Mouse (Mus musculus) left cerebral cortex, adult 18-20 months (tissue): ENCODE data around the gene Srpx2. TPM values are rescaled to one million over a fixed set of nuclear protein-coding genes. Genes with fewer than 3 reads are reported as not detected.

Experiments used
- DNase-seq, 2 experiments: peaks; one replicate each; pipeline ENCODE4 v3.0.0; 2021 to 2022; ENCODE audit warnings: low spot score in 2 of 2, mixed read lengths in 1 of 2
- long read RNA-seq, 2 experiments: library from polyadenylated mRNA; stranded (forward); transcript quantifications; one replicate each; pipeline ENCODE4 v2.0.0; 2021
- total RNA-seq, 2 experiments: library from RNA; stranded (reverse); gene quantifications; 2 replicates each; pipeline ENCODE4 v1.2.3; 2021

The Srpx2 gene
- 1 to 10 TPM; 1.1 to 1.4 TPM for total RNA-seq
- long read RNA-seq, experiment 1, partial matches to known transcripts: 0 of 1 reads
- long read RNA-seq, experiment 1, other reads (novel, unspliced or antisense): 0 of 1 reads
- long read RNA-seq, experiment 2: 0 reads

DNA sequence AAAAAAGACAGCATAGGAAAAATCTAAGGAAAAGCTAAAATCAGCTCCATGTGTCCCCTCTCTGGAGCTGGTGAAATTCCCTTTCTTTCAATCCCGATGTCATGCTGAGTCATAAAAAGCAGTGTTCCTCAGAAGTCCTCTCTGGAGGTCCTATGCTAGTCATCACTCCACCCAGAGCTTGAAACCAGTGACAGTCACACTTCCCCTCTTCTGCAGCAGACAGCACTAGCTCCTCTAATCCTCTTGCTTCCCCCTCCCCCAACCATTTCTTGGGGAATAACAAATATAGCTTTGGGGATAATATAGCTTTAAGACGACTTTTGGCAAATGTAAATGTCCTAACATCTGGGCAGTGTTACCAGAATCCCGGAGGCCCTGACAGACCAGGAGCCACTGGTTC lies at the start of gene Srpx2:
Gene Srpx2 (plus strand): TSS at position 166 of the 400 bp plus-strand sequence.
- no peak for DNase-seq

DNA sequence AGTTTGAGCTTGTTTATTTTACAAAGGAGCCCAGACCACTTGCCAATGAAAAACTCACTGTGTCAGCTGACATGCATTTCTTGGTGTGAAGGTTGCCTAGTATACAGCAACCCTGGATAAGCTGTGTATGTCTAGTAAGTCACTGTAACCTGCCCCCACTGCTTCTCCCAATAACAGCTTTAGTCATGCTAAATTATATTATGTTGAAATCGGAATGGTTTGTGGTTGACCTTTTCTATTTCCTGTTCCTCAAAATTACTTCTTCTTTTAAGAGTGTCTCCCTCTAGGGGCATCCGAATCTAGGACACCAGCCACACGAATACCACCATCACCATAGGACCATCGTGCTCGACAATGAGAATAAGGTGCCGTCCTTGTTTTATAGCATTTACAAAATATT lies 38.5 kb upstream of the Srpx2 start:
- no peak for DNase-seq

DNA sequence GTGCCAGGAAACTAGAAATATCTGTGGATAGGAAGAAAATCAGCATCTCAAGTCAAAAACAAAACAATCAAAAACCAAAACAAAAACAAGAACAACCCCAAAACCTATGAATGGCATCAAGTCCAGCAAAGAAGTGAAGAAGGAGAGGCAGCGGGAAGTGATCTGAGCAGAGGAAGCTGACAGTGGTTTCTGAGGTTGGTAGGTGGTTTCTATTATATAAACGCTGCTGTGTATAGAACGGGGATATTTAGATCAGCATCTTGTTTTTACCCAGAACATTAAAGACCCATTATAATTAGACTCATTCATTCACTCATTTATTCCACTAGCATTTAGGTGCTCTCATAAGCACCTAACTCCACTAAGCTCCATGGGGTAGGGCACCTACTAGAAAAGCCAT lies 20.9 kb upstream of the Srpx2 start:
- DNase-seq: no peak

DNA sequence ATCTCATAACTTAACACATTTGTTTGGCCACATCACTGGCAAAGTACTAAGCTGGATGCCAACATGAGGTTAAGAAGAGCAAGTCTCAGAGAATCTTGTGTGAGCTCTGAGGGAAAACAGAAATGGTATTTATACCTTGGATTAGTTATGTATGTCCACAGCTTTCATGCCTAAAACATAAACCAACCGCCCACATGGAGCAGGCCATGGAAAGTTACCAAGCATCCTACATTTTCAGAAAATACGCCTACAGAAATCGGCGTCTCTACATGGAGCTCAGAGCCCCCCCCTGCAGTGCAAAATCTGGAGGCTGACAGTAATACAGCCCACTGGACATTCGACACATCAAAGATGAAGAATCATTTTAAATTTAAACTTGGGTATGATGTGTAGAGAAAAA lies 20.1 kb upstream of the Srpx2 start:
- DNase-seq: peak; percentile 2 to 9

DNA sequence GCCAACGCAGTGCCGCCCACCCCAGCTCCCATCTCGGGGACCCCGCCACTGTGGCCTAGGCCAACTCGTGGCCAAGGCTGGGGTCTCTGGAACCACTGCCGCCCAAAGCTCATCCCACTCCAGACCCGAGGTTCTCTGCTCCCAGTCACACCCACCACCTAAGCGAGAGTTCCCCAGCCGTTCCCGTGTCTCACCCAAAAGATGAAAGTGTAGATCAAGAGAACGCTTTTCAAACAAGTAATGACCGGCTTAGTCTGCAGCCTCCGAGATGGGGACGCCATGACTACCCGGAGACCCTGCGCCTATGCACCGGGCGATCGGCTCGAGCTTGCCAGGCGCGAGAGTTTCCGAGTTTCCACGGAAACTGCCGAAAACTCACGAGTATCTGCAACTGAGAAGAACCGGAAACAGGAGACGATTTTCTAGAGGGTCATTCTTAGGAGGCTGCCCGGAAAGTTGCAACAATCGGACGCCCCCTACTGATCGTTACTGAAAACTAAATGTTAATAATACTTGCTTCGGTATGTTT lies 10.1 kb upstream of the Srpx2 start, which contains the start of gene Tspan6:
Gene Tspan6 (minus strand): TSS at position 416 of the 529 bp plus-strand sequence.
- DNase-seq: peak; percentile 79 to 81

DNA sequence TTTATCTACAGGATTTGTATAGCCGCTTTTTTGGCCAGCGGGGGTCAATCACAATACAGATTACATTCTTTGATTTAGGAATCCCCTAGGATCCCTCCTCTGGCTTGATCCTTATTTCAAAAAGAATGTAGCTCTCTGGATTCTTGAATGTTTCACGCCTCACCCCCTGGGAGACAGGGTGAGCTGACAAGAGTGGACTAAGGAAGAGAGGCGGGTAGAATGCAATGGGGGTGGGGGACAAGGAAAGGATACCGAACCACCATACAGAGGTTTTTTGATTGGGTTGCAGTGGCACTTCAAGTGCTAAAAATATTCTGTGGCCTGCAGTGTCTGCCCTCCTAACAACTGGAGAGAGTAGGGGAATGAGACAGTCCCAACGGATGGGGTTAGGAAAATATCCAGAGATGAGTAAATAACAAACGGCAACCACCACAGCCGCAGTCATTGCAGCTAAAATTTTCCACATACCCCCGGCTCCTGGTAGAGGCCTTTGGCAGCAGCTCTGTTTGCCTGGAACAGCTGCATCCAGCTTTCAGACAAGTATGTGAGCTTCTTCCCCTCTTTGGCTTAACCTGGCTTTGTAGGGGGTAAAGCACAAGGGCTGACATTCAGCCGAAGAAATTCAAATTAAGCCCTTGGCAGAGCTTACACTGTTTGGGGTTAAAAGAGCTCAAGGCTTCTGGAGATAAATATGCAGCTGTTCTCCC lies 3.3 kb downstream of the Srpx2 start:
- no peak for DNase-seq

DNA sequence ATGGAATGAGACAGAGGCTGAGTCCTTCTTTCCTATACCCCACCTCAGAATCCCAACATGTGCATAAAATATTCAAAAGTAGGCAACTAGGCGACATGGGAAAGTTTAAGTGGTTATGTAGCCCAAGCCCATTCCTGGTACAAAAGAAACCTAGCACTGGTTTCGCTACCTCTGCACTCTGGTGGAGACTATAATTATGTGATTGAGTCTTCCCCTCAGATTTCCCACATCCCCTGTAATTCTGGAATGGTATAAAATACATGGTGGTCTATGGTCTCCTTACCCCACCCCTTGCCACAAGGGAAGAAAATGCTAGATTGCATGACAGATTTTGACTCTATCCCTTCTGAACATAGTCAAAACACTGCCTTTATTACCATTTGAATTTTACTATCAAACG lies 4.8 kb downstream of the Srpx2 start:
- no peak for DNase-seq

DNA sequence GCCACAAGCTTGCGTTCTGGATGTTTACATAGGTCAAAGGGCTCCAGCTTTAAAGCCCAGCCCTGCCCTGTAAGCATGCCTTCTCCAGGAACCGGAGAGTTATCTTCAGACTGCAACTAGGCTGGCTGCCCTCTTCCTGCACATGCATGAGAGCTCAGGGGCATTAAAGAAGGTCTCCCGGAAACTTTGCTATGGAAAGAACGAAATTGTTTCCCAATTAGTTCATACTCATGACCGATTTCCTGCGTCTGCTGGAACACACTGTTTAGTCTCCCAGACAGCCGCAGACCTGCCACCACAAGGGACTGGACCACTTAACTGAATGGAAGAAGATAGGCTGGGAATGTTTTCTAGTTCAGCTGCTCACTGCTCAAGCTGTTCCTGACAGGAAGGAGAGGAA lies 6.0 kb downstream of the Srpx2 start:
- DNase-seq: no peak

DNA sequence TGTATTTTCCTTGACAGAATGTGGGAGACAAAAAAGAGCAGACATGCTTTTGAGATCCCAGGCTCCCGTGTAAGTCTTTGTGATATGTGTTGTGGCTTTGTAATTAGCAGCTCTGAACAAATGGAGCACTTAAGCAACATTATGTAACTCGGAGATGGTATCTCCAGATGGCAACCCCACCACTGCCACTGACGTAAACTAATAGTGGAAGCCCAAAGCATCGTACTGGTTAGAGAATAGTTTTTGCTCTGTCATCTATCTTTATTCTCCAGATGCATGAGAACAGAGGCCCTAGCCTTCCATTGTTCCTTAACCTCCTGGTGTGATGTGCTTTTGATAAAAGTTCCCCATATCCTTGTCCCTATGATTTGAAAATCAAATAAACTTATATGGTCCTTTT lies 13.0 kb downstream of the Srpx2 start:
- DNase-seq: no peak

DNA sequence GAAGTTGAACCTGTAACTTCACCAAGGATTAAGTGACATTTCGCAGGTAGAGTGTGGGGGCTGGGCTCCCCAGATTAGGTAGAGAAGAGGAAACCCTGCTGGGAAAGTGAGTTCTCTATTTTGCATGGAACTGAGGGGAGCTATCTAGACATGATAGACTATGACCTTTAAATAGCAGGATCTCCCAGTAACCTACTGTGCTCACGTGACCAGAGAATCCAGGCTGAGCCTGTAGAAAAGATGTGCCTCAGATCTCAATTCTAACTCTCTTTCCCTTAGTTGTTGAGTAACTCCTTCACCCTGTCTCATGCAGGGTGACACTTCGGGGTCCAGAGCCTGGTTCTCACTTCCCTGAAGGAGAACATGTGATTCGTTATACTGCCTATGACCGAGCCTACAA lies 18.5 kb downstream of the Srpx2 start:
- DNase-seq: no peak

DNA sequence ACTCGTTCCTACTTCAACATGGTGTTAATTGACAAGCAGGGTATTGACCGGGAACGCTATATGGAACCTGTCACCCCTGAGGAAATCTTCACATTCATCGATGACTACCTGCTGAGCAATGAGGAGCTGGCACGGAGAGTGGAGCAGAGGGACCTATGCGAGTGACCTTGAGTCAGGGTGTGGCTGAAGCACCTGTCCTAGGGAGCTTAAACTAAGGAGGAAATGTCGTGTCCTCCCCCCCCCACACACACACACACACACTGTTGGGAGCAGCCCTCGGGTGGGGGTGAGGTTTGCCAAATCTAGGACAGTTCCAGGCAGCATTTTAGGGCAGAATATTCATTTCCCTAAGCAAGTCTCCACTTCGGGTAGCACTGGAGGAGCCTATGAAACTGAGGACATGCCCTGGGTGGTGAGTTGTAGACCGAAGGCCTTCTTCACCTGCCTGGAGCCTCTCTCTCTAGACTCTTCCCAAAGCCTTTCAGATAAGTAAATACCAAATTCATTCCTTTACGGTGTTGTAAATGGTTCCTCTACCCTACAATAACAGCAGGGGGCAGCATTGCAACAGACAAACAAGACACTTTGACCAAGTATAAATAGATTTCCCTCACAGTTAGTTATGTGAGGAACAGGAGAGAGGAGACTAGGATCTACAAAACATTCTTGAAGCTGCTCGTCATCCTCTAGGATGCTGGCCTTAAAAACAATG lies 23.2 kb downstream of the Srpx2 start:
- DNase-seq: peak; percentile 17 to 47

DNA sequence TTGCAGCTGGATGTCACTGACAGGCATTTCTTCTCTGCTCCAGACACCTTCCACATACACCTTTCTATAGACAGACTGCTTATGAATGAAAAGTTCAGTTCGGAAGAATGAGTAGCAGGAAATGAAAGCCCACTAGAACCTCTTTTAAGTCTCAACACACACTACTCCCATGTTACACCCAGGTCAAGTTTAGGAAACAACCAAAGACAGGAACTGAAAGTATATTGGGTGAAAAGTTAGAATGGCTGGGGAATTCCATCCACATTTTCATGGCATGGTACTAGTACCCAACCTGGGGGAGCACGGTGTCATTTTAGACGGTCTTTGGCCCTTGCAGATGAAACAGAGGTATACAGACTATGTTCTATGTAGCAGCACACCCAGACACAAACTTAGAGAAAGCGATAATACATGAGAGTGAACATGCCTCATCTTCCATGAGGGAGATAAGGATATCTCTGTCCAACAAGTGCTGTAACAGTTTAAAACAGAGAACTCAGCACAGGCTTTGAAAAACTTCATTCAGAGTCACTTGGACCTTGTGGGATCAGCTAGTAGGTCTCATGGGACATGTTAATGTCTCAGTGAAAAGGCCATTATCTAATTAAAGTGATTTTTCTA lies 28.5 kb downstream of the Srpx2 start:
- DNase-seq: no peak

DNA sequence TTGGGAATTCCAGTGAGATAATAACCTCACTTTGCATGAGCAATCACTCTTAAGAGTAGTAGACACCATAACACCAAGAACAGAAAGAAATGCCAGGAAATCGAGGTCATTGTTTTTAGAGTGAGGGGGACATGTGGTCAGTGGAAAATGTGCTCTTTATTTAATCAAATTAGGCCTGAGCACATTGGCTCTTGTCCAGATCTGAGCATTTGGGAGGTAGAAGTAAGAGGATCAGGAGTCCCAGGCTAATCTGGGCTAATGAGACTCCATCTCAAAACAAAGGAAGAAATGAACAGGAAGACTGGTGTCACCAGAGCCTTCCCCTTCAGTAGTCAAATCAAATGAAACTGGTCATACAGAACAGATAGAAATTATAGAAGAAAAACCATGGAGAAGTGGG lies 31.3 kb downstream of the Srpx2 start:
- DNase-seq: no peak

DNA sequence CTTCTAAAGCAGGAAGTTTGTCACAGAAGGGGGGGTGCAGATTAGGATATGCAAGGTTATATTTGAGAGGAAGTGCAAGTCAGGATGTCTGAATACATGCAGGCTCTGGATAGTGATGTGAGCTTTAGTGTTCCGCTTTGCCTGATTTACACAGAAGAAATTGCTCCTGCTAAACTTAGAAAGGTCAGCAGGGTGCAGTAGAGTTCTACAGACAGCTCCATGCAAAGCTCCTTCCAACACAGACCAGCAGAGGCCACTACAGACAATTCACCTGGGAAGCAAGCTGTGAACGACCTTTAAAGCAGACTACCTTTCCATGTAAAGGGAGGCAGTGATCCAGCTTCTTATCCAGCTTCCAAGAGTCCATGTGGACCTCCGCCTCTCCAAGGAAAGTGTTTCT lies 39.2 kb downstream of the Srpx2 start:
- peak; percentile 11 to 30 for DNase-seq

DNA sequence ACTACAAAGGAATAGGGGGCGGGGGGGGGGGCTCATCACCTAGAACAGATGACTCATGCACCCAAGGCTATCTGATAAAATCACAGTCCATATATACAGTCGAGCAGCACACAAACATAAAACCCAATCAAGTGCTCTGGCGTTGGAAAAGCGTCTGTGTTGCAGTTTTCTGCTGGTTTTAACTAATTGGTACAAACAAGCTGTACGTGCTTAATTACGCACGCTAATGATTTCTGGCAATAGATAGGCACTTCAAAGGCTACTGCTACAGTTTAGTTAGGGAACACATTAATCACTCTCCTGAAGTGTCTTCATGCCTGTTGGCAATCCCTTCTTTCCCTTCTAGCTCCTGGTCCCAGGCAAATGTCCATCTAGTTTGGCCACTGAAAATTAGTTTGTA lies 46.4 kb downstream of the Srpx2 start:
- DNase-seq: no peak

DNA sequence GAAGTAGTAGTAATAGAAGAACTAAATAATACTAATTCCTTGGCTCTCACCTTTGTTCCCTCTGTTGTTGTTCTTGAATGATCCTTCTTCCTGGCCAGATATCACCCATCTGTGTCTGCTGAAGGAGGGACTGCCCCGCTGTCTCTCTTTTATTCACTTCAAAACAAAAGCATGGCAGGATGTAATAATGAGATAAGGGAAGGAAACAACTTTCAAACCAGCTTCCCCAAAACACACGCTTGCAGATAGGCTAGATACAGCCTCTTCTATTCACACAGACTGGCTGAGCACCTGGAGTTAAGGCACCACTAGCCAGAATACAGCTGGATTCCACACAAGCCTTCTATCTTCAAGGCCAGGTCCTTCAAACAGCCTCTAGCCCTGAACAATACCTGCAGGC lies 52.4 kb downstream of the Srpx2 start:
- no peak for DNase-seq

DNA sequence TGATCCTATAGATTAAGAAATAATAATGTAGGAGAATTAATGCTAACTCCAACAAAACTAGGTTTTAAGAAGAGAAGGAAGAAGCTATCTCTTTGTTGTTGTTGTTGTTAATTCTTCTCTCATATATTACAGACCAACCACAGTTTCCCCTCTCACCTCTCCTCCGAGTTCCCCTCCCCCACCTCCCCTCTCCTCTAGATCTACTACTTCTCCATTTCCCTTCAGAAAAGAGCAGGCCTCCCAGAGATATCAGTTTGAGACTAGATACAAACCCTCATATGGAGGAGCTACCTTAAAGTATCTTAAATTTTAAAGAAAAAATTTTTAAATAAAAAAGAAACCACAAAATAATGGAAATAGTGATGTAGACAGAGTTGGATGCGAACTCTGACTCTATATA lies 56.4 kb downstream of the Srpx2 start:
- no peak for DNase-seq

DNA sequence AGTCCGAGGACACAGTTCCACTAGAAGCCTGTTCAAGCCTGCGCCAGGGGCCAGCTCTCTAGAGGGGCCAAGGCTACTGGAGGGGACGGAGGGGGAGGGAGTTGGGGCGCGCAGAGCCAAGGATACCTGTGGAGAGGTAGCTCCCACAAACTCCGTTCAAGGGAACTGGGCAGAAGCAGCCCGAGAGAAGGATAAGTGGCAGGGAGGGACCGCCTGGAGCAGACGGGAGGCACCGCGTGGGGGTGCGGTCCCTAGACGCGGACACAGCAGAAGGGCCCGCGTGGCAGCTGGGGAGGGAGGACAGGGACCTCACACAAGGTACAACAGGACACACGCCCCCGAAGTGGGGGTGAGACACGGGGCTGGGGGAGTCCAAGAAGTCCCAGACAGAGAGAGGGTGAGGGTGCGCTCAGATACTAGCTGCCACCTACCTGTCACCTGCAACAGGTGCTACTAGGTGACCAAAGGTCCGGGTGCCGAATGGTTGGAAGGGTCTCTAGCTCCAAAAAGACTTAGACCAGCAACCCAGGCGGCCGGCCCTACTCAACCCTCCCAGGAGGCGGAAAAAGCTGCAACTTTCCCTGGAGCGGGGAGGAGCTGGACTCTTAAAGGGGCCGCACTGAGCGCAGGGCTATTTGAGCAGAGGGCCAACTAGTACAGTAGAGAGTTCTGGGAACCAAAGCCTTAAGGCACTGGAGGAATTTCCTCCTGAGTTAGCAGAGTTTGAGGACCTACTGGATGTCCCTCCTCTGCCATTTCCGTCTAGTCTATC lies 73.2 kb downstream of the Srpx2 start, which contains the start of gene Sytl4:
Gene Sytl4 (minus strand): TSS at position 582 of the 772 bp plus-strand sequence.
- peak in 1 of 2 experiments; percentile 1 for DNase-seq
